Mouse (Mus musculus) B cell, adult 2 months (primary cell): ENCODE measurements around the gene Plekha6.

Experiments used
- DNase-seq, 2 experiments: peaks; one replicate each; pipeline ENCODE4 v3.0.0; 2022

The Plekha6 gene

DNA sequence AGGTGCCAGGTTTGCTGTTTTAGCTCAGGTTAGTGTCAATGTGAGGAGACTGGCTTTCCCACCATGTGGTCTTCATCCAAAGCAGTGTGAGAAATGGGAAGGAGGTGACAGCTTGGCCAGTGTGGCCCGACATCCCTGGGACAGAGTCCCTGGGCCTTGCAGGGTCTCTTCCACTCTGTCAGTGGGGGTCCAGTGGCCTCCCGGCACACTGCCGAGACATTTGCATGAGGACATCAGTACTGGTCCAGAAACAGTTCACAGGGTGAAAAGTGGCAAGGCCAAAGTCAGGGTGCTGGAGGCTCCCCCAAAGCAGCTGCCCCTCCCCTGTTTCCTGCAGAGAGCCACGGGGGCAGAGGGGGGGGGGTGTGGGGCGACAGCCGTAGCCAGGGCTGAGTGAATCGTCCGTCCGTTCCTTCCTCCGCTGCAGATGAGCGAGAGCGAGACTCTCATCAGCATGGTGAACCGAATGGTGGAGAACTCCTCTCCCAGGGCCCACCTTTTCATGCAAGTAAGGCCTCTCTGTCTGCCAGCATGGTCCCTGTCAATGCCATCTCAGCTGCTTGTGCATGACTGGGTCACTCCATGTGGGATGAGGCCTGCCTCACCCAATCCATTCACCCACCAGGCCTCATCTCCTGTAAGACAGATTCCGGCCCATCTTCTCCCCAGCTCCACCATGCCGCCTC, 115.1 kb downstream of the Plekha6 start:
- no peak for DNase-seq

DNA sequence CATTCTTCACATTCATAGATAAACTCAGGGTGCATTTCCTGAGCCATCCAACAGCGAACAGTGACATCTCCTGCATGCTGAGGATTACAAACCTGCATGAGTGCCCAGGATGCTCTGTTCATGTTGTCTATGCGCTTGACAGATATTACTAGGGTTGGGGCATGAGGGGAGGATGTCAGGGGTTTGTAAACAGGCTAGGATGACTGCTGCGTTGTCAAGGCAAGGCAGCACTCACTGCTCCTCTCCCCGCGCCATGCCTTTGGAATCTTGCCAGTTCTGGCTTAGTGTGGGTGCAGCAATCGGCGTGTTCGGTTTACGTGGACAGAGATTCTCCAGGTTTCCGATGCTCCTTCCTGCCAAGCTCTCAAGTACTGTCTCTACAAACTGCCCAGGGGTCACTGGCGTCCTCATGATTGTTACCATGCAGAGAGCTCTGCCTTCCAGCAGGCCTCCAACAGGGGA, 115.7 kb downstream of the Plekha6 start:
- no peak for DNase-seq

DNA sequence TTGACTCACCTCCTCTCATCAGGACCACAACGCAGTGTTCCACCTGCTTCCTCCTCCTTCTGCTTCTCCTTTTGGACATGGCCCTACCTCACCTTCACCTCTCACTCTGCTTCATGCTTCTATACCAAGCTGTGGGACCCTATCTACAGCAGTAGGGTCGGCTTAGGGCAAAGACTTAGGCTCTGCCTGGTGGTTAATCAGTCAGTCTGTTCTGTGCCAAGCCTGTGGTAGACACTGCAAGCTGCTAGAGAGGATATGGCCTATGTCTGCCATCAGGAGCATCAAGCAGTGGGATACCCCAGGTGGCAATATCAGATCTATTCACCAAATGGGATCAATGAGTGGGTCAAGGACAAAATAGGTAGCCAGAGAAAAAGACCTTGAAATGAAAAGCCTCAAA, 116.5 kb downstream of the Plekha6 start:
- no peak for DNase-seq

DNA sequence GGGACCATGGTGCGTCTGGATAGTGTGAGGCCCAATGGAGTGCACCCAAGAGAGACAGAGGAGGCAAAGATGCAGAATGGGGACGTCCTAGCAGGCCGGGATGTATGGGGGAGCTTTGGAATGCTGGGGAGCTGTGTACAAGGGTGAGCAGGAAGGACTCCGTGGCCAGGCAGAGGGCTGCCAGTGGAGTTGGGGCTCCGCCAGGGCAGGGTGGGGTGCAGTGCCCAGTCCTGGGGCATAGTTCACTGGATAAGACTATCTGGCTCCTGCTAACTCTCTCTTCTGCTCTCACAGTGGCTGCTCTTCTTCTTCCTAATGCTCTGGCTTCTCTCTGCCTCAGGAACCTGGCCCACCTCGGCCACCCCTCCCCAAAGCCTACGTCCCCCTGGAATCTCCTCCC, 121.9 kb downstream of the Plekha6 start:
- DNase-seq = no peak

DNA sequence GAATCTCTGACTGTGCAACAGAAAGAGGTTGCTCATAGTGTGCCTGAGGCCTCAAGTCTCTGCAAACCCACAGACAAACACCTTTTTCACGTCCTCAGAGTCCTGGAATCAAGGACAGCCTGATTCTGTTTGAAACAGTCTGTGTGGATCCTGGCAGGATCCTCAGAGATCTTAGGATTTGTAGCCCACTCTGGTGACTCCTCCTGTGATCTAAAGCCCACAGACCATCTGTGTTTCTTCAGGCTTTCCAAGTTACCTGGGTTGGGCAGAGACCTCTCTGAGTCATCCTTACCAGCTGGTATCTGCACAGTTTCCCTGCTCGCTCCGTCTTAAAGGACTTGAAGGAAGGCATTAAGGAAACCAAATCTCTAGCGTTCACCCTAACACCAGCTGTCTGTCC, 123.0 kb downstream of the Plekha6 start:
- no peak for DNase-seq

DNA sequence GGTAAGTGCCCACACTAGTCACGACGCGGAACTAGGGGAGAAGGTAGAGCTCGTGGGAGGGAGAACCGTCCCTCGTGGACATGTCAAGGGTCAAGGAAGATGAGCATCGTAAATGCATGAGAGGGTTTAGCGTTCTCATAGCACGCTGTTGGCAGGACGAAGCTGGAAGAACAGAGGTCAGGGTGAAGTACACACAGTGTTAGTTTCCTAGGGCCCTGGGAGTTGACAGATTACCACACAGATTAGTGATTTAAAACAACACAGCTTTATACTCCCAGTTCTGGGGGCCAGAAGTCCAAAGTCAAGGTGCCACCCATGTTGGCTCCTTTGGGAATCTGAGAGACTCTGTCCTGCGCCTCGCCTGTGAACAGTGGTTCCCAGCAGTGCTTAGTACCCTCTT, 123.9 kb downstream of the Plekha6 start:
- DNase-seq = no peak

DNA sequence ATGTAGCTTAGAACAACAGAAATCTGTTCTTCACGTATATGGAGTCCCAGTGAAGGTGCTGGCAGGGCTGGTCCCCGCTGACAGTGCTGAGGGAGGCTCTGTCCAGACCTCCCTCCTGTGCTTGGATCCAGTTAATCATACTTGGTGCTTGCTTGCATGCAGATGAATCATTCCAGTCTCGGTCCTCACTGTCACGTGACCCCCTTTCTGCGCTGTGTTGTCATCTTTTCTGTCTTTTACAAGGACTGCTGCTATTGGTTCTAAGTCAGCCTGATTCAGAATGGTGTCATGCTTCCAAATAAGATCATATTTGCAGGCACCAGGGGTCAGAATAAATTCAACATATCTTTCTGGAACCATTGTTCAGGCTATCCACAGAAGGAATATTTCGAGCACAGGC, 127.9 kb downstream of the Plekha6 start:
- no peak for DNase-seq

DNA sequence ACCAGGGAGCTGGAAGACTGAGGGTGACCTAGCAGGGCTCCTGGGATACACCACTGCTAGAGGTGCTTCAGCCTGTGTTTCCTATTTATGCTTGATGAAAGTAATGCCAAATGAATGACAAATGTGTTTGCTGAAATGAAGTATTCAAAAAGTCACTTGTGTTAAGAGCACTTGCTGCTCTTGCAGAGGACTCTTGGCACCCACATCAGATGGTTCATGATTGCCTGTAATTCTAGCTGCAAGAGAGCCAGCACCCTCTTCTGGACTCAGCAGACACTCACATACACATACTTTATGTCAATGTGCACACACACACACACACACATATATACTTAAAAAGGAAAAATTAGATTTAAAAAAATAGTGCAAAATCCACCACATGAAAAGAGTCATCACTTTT, 128.6 kb downstream of the Plekha6 start:
- no peak for DNase-seq

DNA sequence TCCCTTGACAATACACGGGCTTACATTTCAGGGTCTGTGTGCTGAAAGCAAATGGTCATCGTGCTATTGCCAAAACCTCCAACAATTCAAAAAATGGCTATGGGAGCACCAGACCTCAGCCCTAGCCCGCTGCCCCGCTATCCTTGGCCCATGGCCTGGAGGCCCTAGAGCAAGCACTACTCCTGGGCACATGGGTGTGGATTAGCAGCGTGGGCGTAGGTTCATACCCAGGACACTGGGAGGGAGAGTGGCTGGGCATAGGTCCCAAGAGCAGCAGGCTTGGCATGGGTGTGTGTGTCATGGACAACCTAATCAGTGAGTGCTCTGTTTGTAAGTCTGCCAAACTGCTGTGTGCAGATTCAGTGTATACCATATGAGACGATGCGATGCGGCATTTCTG, 132.4 kb downstream of the Plekha6 start:
- no peak for DNase-seq

DNA sequence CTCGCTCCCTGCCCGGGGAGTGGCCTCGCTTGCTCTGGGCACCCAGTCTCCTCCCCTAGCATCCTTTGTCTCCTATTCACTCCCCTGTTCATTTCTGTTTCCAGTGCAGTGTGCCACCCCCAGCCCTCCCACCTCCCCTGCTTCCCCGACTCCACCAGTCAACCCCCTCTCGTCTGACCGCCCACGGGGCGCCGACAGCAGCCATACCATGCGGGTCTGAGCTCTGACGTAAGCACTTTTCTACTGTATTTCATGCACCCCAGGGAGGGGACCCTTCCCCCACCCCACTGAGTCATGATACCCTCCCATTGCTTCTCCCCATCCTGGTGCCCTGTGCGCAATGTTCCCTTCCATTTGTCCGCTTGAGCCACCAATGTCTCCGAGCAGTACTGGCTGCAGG, 134.8 kb downstream of the Plekha6 start:
- no peak for DNase-seq

DNA sequence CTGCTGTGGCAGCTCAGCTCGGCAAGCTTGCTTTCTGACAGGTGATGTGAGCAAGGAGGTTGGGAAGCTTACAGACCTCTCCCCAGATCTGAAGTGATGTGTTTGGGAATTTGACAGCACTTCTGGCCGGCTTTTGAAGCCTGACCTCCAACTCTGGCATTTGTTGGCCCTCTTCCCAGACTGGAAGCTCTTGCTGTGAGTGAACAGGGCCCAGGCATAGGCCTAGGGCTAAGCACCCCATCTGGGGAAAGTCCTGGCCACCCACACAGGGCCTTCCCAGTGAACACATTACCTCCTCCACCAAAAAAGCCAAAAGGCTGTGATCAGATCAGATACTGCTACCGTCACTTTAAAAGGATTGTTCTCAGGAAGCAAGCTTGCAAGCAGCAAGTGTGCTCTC, 138.5 kb downstream of the Plekha6 start:
- no peak for DNase-seq

DNA sequence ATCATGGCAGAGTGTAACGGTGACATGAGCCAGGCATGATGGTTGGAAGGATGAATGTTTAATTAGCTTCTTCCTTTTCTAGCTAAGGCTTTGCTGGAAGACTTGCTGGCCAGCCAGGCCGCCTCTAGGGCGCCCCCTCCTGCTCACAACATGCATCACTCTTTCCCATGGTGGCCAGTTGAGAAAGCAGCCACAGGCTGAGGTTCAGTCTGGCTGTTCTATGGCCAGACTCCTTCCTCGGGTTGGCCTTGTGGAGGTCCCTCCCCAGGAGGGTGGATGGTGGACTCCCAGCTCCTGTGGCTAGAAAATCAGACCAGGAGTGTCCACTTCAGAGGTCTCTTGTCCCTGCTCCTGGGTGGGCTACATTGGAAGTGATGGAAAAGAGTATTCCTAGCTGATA, 142.8 kb downstream of the Plekha6 start:
- peak; percentile 81 to 83 for DNase-seq

DNA sequence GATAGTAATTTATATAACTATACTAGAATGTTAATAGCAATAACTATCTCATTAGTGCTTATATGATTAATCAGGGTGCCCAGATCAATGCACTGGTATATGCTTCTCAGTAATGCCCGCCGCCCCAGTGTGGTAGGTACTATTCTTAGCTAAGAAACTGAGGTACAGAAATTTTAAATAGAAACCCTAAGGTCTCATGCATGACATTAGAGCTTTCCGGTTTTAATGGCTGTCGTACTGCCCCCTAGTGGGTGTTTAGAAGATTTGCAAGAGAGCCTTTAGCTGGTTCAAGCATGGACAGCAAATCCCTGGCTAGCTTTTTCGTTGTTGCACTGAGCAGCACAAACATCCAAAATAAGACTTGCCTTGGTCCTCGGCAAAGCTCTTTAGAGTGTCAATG, 143.3 kb downstream of the Plekha6 start:
- DNase-seq = peak; percentile 63

DNA sequence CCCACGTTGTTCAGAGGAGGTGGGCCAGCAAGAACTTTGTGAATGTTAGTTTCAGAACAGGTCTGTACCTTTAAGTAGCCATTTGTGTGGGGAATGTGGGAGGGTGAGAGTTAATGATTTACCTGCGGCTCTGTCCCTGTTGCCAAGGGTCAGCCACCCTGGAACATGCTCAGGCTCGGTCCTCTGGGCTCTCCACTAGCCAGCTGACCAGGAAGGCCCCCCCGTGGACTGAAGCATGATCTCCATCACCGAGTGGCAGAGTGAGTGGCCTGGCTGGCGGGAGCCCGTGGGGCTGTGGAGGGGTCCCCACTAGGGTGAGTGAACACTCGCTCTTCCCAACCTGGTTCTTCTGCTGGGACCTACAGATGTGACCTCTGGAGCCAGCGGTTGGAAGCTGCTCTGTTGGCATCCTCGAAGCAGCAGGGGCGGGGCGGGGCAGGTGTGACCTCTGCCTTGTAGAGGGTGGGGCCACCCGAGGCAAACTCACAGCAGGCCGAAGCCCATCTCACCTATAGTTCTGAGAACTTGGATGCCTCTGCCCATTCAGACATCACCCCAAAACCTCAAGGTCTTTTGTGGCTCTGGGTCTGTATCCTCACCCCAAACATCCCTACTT, 145.8 kb downstream of the Plekha6 start, which contains the start of gene Golt1a:
Gene Golt1a (plus strand): TSS at position 149 of the 616 bp plus-strand sequence.
- no peak for DNase-seq

DNA sequence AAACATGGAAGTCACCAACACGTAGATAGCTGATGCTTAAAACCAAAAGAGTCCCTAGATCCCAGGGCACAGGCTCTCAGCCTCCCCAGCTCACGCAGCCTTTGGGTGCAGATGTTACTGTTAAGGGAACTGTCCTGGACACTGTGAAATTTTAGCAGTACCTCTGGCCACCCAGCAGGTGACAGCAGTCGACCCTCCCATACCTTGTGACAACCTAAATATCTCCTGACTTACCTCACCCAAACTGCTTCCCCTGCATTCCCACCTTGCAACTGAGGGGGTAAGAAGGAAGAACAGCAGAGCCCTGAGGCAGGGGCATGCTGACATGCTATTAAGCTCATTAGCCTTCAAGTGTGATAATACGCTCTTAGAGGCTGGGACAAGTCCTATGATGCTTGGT, 147.2 kb downstream of the Plekha6 start:
- DNase-seq = no peak

DNA sequence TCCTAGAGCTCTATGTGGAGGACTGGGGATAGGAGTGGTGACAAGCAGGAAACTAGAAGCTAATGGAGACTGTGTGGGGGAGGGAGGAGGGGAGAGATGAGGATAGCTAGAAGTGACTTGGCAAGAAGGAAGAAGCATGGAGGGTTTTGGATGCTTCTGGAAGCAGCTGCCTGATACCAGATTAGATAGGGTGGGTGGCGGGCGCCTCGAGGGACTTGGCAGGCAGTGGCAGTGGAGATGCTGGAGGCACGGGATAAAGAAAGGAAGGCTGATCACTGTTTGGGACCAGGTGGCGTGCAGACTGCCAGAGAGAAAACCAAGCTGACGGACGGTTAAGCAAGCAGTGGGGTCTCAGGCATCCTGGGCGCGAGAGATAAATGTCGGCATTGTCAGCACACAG, 147.9 kb downstream of the Plekha6 start:
- no peak for DNase-seq

DNA sequence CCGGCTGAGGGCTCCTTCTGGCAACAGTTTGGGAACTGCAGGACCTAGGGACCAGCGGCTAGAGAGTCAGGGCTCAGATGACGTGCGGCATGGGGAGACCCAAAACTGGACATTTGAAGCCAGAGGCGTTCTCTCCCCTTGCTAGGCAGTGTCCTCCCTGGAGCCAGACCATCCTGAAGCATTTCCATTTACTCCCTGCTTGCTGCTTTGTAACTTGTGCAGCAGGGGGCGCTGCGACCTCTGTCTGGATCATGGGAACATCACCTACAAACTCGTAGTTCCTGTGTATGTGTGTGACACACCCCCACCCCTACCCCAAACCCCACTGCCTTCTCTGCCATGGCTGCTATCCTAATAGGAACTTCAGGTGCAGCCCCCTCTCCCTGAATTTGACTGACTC, 150.4 kb downstream of the Plekha6 start:
- DNase-seq = peak; percentile 75

DNA sequence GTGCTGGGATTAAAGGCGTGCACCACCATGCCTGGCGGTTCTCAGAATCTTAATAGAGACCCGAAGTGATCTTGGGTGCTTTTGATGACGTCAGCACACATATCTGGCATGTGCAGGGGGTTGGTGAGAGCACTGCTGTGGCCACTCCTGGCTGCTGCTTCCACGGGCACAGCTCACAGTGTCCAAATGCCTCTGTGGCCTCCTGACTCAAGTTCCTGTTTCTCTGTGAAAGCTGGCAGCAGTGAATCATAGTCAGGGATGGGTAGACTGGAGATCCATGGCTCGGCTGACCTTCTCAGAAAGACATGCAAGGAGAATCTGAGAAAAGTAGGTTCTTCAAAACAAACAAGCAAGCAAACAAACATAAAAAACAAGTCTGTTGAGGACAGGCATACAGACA, 151.8 kb downstream of the Plekha6 start:
- no peak for DNase-seq

DNA sequence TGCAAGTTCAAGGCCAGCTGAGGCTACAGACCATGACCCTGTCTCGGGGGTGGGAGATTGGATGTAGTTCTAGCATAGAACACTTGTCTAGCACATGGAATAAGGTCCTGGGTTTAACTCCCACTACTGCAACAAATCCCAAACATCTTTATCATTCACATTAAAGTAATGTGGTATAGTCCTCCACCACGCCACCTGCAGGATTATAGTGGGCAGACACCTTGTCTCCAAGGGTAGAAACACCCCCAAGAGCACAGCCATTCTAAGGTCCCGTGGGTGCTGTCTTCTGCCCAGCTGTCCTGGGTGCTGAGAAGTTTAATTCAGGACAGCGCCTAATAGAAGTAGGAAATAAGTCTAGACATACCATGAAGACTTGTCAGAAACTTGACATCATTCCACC, 152.6 kb downstream of the Plekha6 start:
- peak; percentile 16 to 25 for DNase-seq

DNA sequence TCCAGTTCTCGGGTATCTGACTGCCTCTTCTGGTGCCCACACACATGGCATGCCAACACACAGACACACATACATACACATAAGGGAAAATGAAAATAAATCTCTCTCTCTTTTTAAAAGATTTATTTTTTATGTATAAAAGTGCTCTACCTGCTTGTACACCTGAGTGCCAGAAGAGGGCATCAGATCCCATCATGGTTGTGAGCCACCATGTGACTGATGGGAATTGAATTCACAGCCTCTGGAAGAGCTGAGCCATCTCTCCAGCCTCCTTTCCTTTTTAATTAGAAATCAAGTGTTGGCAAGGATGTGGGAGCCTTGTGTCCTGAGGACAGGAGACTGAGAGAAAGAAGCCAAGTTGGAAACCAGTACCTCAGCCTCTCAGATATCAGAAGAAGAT, 153.1 kb downstream of the Plekha6 start:
- no peak for DNase-seq

DNA sequence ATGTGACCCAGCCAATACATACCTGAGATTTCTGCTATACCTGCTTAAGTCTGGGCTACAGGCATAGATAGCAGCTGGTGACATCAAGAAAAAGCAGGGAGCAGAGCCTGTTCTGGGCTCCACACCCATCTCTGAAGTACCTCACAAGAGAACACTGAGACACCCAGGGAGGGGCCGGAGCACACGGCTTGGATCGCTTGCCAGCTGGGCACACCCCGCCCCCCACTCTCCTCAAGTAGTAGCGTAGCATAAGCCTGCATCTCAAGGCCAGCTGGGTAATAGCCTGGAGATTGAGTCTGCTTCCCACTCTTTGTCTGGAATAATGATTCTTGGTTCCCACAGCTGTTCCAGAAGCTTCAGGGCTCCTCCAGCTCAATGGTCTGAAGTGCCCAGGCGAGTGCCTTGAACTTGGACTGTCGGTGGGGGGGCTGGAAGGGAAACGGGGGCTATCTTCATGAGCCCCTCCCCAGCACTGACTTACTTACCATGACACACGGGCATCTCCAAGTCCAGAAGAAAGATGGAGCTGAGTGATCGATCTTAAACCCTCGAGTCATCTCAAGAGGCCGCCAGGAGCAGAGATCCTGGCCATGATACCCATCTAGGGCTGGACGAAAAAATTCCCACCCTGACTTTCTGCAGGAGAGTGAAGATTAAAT, 157.4 kb downstream of the Plekha6 start, which contains the start of gene Kiss1:
Gene Kiss1 (plus strand): TSS at position 609 of the 659 bp plus-strand sequence.
- no peak for DNase-seq

DNA sequence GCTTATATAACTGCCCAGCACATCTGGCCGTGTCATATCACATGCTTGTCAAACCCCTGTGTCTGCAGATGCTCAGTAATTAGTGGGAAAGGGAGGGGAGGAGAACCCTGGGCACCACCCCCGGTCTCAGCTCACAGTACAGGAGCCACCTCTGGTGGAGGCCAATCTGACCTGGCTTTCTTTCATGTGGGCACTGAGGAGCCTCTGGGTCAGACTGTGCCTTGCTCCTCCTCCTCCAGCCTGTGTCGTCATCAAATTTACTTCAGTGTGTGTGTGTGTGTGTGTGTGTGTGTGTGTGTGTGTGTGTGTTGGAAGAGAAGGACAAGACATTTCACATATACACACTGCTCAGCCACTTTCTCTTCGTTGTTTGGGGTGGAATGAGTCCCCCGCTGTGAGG, 159.3 kb downstream of the Plekha6 start:
- DNase-seq = no peak

DNA sequence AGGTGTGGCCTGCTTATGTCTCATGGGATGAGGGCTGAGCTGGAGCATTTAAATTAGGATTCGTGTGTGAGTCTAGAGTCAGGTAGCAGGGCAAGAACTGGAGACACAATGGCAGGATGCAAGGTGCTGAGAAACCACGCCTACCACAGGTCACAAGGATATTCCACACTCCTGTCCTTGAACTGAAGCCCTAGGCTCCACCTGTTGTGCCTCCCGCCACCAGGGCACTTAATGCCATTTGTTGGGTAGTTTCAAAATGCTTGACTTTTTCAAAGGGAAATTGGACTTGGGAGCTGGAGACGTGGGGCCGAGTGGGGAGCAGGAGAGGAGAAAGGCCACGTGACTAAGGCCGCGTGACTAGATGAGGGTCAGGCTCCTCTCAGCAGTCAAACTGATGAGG, 161.9 kb downstream of the Plekha6 start:
- DNase-seq = no peak

DNA sequence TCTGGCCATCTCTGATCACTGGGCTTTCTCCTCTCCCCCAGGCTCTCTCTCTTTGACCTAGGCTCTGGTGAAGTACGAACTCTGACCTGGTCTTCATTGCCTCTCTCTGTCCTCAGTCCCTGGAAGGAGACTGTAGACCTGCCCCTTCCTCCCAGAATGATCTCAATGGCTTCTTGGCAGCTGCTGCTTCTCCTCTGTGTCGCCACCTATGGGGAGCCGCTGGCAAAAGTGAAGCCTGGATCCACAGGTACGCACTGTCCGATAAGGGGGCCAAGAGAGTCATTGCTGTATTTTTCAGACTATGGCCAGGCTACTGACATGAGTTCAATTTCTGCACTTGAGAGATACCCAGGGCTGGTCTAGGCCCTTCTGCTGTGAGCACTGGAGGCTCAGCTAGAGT, 163.1 kb downstream of the Plekha6 start:
- no peak for DNase-seq
